Mouse (Mus musculus): Measurements from ENCODE around the gene Trib2.

The Trib2 gene

DNA sequence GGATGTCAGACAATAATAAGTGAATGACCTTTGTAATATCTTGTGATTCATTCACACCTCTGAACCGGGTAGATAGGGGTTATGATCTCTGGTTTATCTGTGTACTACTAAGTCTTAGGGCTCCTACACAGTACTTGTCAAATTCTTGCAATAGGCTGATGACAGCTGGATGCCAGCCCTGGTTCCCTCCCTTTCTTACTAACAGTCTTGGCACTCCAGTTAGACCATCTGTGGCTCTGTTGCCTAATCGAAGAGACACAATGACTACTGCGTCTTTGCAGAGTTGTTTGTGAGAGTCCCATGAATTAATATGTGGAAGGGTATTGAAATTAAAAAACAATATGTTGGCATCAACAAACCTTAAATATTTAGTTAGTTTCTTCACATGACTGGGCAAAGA, 48.2 kb downstream of the Trib2 start:
- no peak for DNase-seq (ENCODE audit: low read depth in 2 of 2, low spot score in 2 of 2)

GRCm38 (mm10) chr12:15765996-15766395, 50.7 kb downstream of the Trib2 start:
- DNase-seq (ENCODE audit: low read depth in 2 of 2, low spot score in 2 of 2), result no peak

GRCm38 (mm10) chr12:15765238-15765637, 51.5 kb downstream of the Trib2 start:
- no peak for DNase-seq (ENCODE audit: low read depth in 2 of 2, low spot score in 2 of 2)

GRCm38 (mm10) chr12:15761453-15762116, 55.1 kb downstream of the Trib2 start:
- DNase-seq (ENCODE audit: low read depth in 2 of 2, low spot score in 2 of 2), result no peak

DNA sequence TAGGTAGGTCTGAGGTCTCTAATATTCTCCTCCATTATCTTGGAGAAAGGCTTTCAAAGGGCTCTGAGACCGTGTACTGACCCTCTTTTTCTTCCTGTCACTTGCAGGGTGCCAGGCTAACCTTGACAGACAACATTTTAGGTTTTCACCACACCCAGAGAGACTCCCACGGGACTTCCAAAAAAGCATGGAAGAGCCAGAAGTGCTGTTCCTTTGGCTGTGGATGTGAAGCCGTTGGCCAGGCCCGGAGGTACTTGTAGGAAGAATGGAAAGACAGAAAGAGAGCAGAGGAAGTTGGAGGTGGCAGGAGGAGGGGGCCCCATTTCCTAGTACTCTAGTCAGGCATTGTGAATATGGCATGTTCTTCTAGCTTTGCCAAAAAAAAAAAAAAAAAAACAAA, 56.0 kb downstream of the Trib2 start:
- DNase-seq (ENCODE audit: low read depth in 2 of 2, low spot score in 2 of 2), result no peak

DNA sequence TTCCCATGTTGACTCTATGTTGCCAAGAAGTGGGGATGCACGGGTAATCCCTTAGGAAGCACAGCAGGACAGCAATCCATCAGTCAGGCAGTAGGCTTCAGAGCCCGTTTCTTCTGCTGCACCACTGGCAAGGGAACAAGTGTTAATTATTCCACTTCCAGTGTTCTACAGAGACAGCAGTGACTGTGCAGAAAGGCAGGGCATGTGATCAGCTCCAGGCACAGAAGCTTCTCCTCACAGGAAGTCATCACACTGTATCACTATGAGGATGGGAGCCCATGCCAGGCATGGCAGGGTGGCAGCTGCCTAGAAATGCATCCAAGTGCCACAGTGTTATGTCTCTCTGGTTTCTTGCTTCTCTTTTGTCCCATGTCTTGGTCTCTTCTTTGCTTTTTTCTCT, 57.9 kb downstream of the Trib2 start:
- no peak for DNase-seq (ENCODE audit: low read depth in 2 of 2, low spot score in 2 of 2)

- no peak for DNase-seq (ENCODE audit: low read depth in 2 of 2, low spot score in 2 of 2)
Measured at GRCm38 (mm10) chr12:15757351-15757750, 59.4 kb downstream of the Trib2 start.

- DNase-seq (ENCODE audit: low read depth in 2 of 2, low spot score in 2 of 2), result peak; percentile 1 to 17
Measured at GRCm38 (mm10) chr12:15755030-15755690, 61.6 kb downstream of the Trib2 start.

- DNase-seq (ENCODE audit: low read depth in 2 of 2, low spot score in 2 of 2), result no peak
Measured at GRCm38 (mm10) chr12:15754602-15755001, 62.1 kb downstream of the Trib2 start.

DNA sequence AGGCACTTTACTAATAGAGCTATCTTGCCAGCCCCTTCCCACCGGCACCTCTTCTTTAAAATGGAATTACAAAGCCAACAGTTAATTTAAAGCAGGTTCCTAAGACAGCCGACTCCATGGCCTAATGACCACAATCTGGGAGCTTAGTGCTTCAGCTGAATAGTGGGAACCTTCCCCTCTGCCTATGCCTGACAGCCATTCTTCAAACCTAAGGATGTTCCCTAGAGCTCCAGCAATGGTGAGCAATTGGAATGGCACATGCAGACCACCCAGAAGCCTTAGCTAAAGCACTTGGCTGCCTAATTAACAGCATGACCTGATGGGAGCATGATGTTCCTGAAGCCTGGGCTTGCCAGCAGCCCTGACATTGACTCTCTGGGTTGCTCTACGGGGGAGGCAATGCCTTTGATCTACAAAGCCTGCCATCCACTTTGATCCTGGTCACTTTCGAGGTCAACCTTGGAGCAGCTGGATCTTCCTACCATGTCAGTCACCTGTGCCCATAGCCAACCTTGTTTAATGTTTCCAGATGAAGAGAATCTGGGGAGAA, 67.0 kb downstream of the Trib2 start:
- no peak for DNase-seq (ENCODE audit: low read depth in 2 of 2, low spot score in 2 of 2)

DNA sequence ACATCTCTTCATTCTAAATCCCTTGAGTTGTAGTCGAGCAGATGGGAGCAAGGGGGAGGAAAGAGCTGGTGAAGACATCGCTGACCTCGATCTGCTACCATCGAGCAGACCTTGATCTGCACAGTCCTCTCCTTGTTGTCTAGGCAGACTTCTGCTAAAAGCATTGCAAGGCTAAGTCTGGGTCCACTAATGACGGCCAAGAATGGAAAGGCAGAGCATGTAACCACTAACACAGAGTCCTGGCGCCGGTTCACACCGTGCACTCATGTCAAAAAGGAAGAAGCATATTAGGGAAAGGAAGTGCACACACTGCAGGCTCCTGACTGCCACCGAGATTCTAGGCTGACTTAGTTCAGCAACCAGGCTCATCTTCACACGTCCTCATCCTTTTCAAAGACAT, 71.0 kb downstream of the Trib2 start:
- no peak for DNase-seq (ENCODE audit: low read depth in 2 of 2, low spot score in 2 of 2)

Measured in CD8-positive naive resting alpha-beta T cell, adult 2 months (primary cell).